ENCODE assay signal across 11 mouse cellular contexts in genomic region chr11:80613534-80613933, GRCm38 (mm10).
DNase-seq lines count a peak whose midpoint lies in the region; ATAC-seq and TF ChIP-seq lines count a peak whose summit lies in the region.
"Had no signal": no experiment of that assay in that cellular context is flagged by ENCODE, and none has a peak within 500 bp of the region (broad histone marks: within the 10 kb centered on the region; RNA-seq: fewer than 3 reads in every experiment).

No protein-coding gene starts in this region.

- no peak for TF ChIP-seq CTCF in kidney, adult 2 months (conservative IDR thresholded peaks at IDR 0.05; ENCODE audit: insufficient read depth, insufficient read length, low read depth, low read length)

- no peaks in the 10 kb centered on the region for H3K27me3 ChIP-seq in kidney, adult 2 months (replicated peaks; ENCODE audit: control insufficient read depth, insufficient read depth, low read length)
- H3K27me3 ChIP-seq in limb, embryonic 11.5 days (ENCODE audit: control insufficient read depth, insufficient read depth, low read length) = no peaks in the 10 kb centered on the region
- H3K27me3 ChIP-seq: limb, embryonic 13.5 days had no signal

- H3K9me3 ChIP-seq in limb, embryonic 11.5 days (ENCODE audit: control insufficient read depth, low read length) = no peaks in the 10 kb centered on the region
- H3K9me3 ChIP-seq: limb, embryonic 13.5 days had no signal

- H3K4me2 ChIP-seq in limb, embryonic 11.5 days (ENCODE audit: low read depth, severe bottlenecking) = no peak overlapping the region
- H3K4me2 ChIP-seq: limb, embryonic 13.5 days had no signal

- no peak for TF ChIP-seq POLR2A in kidney, adult 2 months (IDR thresholded peaks at IDR 0.05; ENCODE audit: low read depth, low read length)

- DNase-seq in adrenal gland, adult 2 months = peak; percentile 7
- DNase-seq in adrenal gland, postnatal 4 days (ENCODE audit: low spot score in 2 of 2) = no peak
- DNase-seq in kidney, postnatal 4 days = peak; percentile 80 to 83
- DNase-seq in kidney, adult 2 months = no peak
- DNase-seq in NIH3T3 (ENCODE audit: low read depth) = peak; percentile 78
- peak; percentile 90 for DNase-seq in limb, embryonic 11.5 days (ENCODE audit: low spot score)
- no peak for DNase-seq in cerebellum, adult 11-12 months
- no peak for DNase-seq in layer of hippocampus, adult 9-10 months (ENCODE audit: low spot score)
- DNase-seq: gastrocnemius, postnatal 36 days had no signal

- no peak overlapping the region for H3K9ac ChIP-seq in limb, embryonic 11.5 days (ENCODE audit: low read length)
- H3K9ac ChIP-seq: limb, embryonic 13.5 days had no signal

- no peaks in the 10 kb centered on the region for H3K36me3 ChIP-seq in kidney, adult 2 months (ENCODE audit: control insufficient read depth, insufficient read depth, low read length)
- H3K36me3 ChIP-seq in limb, embryonic 11.5 days (ENCODE audit: control insufficient read depth, insufficient read depth, low read length) = no peaks in the 10 kb centered on the region
- H3K36me3 ChIP-seq: limb, embryonic 13.5 days had no signal

- no peak for ATAC-seq in limb, embryonic 11.5 days (ENCODE audit: insufficient number of reproducible peaks, low FRiP score, low TSS enrichment, low read depth)
- ATAC-seq: inflammation-experienced regulatory T-cells, adult 6 months had no signal

- H3K27ac ChIP-seq in kidney, adult 2 months (ENCODE audit: insufficient read depth, low read depth, low read length) = no peak overlapping the region
- H3K27ac ChIP-seq in limb, embryonic 11.5 days (replicated peaks; ENCODE audit: low read depth, low read length) = no peak overlapping the region
- H3K27ac ChIP-seq: limb, embryonic 13.5 days had no signal

- H3K4me1 ChIP-seq in kidney, adult 2 months (ENCODE audit: control insufficient read depth, insufficient read depth, low read length) = no peaks in the 10 kb centered on the region
- no peaks in the 10 kb centered on the region for H3K4me1 ChIP-seq in limb, embryonic 11.5 days (ENCODE audit: control insufficient read depth, insufficient read depth, low read length)
- H3K4me1 ChIP-seq: limb, embryonic 13.5 days had no signal

- no peak overlapping the region for H3K4me3 ChIP-seq in kidney, adult 2 months (ENCODE audit: insufficient read depth, low read depth, low read length)
- H3K4me3 ChIP-seq in limb, embryonic 11.5 days (ENCODE audit: low read depth, low read length) = no peak overlapping the region
- H3K4me3 ChIP-seq: limb, embryonic 13.5 days had no signal

- 27% methylated on average over 6 of the region's 6 CpGs for WGBS in kidney, adult 2 months
- WGBS in limb, embryonic 11.5 days = 16% methylated on average over 6 of the region's 6 CpGs

Comparison
In these comparisons a context has a peak if more than half of its experiments do, and no peak if none do; other contexts are left out.
1. DNase-seq: peak in adrenal gland, adult 2 months (single experiment), kidney, postnatal 4 days (2 of 2), NIH3T3 (single experiment) and limb, embryonic 11.5 days (single experiment); none in adrenal gland, postnatal 4 days (0 of 2), kidney, adult 2 months (single experiment), cerebellum, adult 11-12 months (single experiment) and layer of hippocampus, adult 9-10 months (single experiment).